Mouse (Mus musculus) liver, embryonic 12.5 days (tissue): Measurements from ENCODE around the gene Adprh. TPM values are rescaled to one million over a fixed set of nuclear protein-coding genes. Genes with fewer than 3 reads are reported as not detected.

ENCODE experiments used
- ATAC-seq: fragments of 200-750 bp; cut with Nextera tagmentation; 2 replicates; pipeline ENCODE4 v1.8.0; 2017; ENCODE audit warnings: moderate number of reproducible peaks, mild to moderate bottlenecking, moderate library complexity
- H3K27ac ChIP-seq: fragments of 300-500 bp; sonication (generic); 2 replicates; pipeline ENCODE4 v1.5.1; 2016; ENCODE audit warnings: mild to moderate bottlenecking
- H3K27me3 ChIP-seq: fragments of 300-500 bp; sonication (generic); replicated peaks from 2 replicates; pipeline ENCODE4 v1.6.1; 2016; ENCODE audit warnings: mild to moderate bottlenecking, moderate library complexity
- H3K36me3 ChIP-seq: fragments of 300-500 bp; sonication (generic); 2 replicates; pipeline ENCODE4 v1.6.1; 2016; ENCODE audit warnings: mild to moderate bottlenecking, moderate library complexity
- H3K4me1 ChIP-seq: fragments of 300-500 bp; sonication (generic); 2 replicates; pipeline ENCODE4 v1.6.1; 2016
- H3K4me2 ChIP-seq: fragments of 300-500 bp; sonication (generic); 2 replicates; pipeline ENCODE4 v1.6.1; 2016; ENCODE audit warnings: mild to moderate bottlenecking, moderate library complexity
- H3K4me3 ChIP-seq: fragments of 300-500 bp; sonication (generic); 2 replicates; pipeline ENCODE4 v1.5.1; 2016; ENCODE audit warnings: mild to moderate bottlenecking, moderate library complexity
- H3K9ac ChIP-seq: fragments of 300-500 bp; sonication (generic); 2 replicates; pipeline ENCODE4 v1.6.1; 2016; ENCODE audit warnings: mild to moderate bottlenecking, moderate library complexity
- H3K9me3 ChIP-seq: fragments of 300-500 bp; sonication (generic); replicated peaks from 2 replicates; pipeline ENCODE4 v1.6.1; 2016; ENCODE audit warnings: mild to moderate bottlenecking, moderate library complexity
- WGBS: fragments of 180-500 bp; shearing (Covaris S2); methylation state at CpG from one replicate; pipeline ENCODE4 v1.1.7; 2016; ENCODE audit not compliant: insufficient replicate concordance; 5-methylcytosine and 5-hydroxymethylcytosine counted together
- polyA plus RNA-seq: library from polyadenylated mRNA; unstranded; fragments of >200 nt; fragmentation: Nextera tagmentation; extraction: Ambion mirVana; gene quantifications from 2 replicates; pipeline ENCODE4 v1.2.1, GENCODE M21; 2016

Gene Adprh
- polyA plus RNA-seq, 1 experiment from 2014 or later: 53.5 TPM

DNA sequence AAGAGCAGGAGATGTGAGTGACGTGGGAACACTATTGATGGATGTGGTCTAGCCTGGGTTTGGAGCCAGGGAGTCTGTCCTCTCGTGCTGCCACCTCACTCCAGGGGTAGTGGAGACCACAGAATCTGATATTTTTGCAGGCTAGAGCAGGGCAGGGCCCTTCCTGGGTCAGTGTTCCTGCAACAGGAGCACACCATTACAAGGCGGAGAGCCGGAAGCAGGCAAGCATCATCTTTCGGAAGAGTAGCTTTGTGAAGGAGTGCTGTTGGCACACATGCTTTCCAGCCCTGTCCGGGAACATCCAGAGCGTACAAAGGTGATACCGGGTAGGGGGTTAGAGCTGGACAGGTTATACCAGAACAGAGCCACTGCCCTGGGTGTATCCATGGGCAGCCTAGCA, 19.0 kb downstream of the Adprh start:
- H3K4me2 ChIP-seq: no peak overlapping the region
- no peak; the same call in 1 of the 2 replicates for ATAC-seq
- 74% methylated on average over 8 of the region's 8 CpGs for WGBS
- no peaks in the 10 kb centered on the region for H3K9me3 ChIP-seq
- H3K27me3 ChIP-seq: no peaks in the 10 kb centered on the region
- peaks cover 14% of the 10 kb centered on the region for H3K4me1 ChIP-seq
- no peak overlapping the region for H3K9ac ChIP-seq
- no peak overlapping the region for H3K4me3 ChIP-seq
- no peaks in the 10 kb centered on the region for H3K36me3 ChIP-seq
- H3K27ac ChIP-seq: no peak overlapping the region

DNA sequence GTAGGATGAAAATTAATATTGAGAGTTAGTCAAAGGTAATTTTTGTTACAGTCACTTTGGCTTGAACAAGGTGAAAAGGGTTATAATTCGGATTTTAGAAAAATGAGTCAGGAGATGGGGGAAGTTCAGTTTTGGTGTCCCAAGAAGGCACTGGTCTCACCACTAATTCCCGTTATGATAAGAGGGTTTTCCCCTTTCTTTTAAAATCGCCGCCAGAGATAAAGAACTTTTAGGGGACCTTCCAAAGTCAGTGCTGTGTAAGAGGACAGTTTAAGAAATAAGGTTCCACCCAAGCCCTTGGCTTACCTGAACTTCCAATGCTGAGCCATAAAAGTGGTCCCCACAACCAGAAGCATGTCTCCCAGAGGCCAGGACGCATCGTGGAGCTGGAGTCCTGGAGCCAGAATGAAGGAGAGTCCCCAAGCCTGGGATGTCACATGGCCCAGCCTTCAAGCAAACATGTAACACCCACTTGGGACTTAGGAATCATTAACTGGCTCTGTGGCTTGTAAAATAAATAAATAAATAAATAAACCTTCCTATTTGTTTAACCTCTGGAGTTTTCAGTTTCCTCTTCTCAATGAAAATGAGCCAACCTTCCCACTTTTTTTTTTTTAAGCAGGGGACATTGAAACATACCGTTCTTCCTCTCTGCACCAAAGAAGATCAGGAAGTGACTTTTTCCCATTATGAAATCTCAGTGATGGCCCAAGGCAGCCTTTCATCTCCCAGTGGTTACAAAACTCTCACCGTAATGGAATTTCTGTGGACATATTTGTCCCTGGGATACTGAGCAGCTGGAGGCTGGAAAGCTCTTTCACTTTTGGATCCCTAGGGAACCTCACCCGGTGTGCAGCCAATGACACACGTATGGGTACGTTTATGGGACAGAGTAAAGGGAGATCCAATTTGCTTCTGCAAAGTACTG, 19.7 kb downstream of the Adprh start, which contains the start of gene Pla1a:
Pla1a (minus strand) TSS at position 648 of the 928 bp plus-strand sequence.
- Histone ChIP-seq H3K4me1 (peaks cover 14% of the 10 kb centered on the region), H3K36me3 (no peaks in the 10 kb centered on the region), H3K9ac (no peak within 1 kb of the TSS), H3K27ac (no peak within 1 kb of the TSS), H3K9me3 (no peaks in the 10 kb centered on the region), H3K4me3 (no peak within 1 kb of the TSS), H3K4me2 (peak within 1 kb of the TSS; percentile 6; the same call in 1 of the 2 replicates), H3K27me3 (no peaks in the 10 kb centered on the region)
- no peak for ATAC-seq
- 58% methylated on average over 11 of the region's 11 CpGs for WGBS

DNA sequence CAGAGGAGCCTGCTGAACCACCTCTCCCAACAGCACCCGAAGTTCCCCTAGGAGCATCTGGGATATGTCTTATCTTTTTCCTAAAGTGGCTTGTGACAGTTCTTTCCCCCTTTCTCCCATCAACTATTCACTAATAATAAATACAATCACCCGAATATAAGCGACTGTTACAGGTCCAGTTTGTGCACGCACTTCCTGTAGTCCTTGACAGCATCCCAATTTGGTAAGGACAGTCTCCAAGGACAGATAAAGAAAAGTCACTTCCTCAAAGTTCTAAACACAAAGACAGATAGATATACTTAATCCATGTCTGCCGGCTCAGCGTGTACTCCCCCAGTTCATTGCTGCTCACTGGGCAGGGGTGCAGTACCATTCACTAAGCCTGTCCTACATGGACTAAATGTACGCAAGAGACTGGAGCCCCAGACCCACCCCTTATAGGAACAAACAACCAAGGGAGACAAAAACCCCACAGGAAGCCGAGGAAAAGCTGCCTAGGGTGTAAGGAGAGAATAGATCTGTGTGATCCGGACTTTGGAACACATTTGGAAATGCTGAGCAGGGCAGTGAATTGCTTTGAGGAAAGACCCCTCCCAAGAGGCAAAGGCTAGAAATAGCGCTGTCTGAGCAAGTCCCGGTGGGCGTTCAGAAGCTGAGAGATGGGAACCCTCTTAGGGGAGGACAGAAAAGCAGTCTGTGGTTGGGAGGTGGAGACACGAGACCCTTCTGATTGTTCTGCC, 20.9 kb downstream of the Adprh start:
- Histone ChIP-seq H3K9ac (no peak overlapping the region), H3K36me3 (no peaks in the 10 kb centered on the region), H3K4me2 (peak overlapping the region; percentile 6; the same call in 1 of the 2 replicates), H3K9me3 (no peaks in the 10 kb centered on the region), H3K27me3 (no peaks in the 10 kb centered on the region), H3K4me1 (peaks cover 14% of the 10 kb centered on the region), H3K4me3 (no peak overlapping the region), H3K27ac (no peak overlapping the region; the same call in 1 of the 2 replicates)
- no peak for ATAC-seq
- 32% methylated on average over 13 of the region's 13 CpGs for WGBS

DNA sequence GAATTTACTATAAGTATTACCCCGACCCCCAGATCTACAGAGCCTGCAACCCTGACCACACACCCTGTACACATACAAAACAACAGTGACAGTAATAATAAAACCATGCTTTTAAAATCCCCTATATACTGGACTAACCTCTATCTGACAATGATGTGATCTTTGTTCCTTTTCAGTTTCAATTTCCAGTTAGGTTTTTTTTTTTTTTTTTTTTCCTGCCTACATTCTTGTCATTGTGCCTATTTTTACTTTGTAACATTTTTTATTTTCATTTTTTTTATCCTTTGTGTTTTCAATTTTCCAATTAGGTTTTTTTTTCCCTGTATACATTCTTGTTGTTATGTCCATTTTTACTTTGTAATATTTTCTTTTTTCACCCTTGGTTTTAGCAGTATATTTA, 26.7 kb downstream of the Adprh start:
- WGBS: 76% methylated on average over 1 of the region's 1 CpGs
- no peaks in the 10 kb centered on the region for H3K36me3 ChIP-seq
- H3K27me3 ChIP-seq: no peaks in the 10 kb centered on the region
- no peaks in the 10 kb centered on the region for H3K9me3 ChIP-seq
- no peak overlapping the region for H3K9ac ChIP-seq
- no peak overlapping the region for H3K4me2 ChIP-seq
- H3K4me3 ChIP-seq: no peak overlapping the region
- no peaks in the 10 kb centered on the region for H3K4me1 ChIP-seq
- no peak for ATAC-seq
- no peak overlapping the region for H3K27ac ChIP-seq

DNA sequence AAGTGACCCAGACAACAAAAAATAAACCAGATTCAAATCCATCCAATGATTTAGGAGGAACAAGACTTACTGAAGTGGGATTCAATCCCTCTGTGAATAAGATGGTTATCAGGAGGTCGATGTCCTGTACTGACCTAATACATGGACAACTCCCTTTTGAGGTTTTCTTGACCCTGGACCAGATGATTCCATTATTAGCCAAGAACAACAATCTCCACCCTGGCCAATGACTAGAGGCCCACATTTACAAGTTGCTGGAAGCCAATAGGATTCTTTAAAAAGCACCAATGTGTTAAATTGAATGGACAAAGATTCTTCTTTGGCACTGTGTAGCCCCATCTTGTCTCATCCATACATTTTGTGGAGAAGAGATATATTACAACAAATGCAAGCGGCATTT, 27.1 kb downstream of the Adprh start:
- ATAC-seq: no peak
- Histone ChIP-seq H3K9ac (no peak overlapping the region), H3K9me3 (no peaks in the 10 kb centered on the region), H3K27me3 (no peaks in the 10 kb centered on the region), H3K27ac (no peak overlapping the region), H3K36me3 (no peaks in the 10 kb centered on the region), H3K4me1 (no peaks in the 10 kb centered on the region), H3K4me3 (no peak overlapping the region), H3K4me2 (no peak overlapping the region)
- WGBS: 72% methylated on average over 2 of the region's 2 CpGs

DNA sequence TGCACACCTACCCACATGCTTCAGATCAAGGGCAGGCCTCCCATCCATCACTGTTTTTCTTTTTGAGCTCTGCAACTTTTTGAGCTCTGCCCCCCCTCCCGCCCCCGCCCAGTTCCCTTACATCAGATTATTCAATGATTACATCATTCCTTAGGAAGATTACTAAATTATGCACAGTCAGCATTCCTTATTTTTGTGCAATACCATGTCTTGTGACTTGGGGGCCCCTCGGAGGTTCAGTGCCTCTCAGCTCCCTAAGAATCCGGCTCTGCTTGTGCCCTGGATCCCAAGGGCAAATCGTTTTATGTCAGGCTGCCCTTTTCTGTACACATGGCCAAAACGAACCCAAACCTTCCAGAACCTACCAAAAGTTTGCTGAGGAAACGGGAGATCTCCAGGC, 37.5 kb downstream of the Adprh start:
- Histone ChIP-seq H3K4me2 (no peak overlapping the region), H3K4me3 (no peak overlapping the region), H3K9ac (no peak overlapping the region), H3K36me3 (no peaks in the 10 kb centered on the region), H3K9me3 (no peaks in the 10 kb centered on the region), H3K27ac (no peak overlapping the region), H3K27me3 (0 out of 2 replicates have a peak, but pooled peaks cover 3% of the 10 kb centered on the region), H3K4me1 (no peaks in the 10 kb centered on the region)
- ATAC-seq: no peak
- WGBS: 71% methylated on average over 7 of the region's 7 CpGs

DNA sequence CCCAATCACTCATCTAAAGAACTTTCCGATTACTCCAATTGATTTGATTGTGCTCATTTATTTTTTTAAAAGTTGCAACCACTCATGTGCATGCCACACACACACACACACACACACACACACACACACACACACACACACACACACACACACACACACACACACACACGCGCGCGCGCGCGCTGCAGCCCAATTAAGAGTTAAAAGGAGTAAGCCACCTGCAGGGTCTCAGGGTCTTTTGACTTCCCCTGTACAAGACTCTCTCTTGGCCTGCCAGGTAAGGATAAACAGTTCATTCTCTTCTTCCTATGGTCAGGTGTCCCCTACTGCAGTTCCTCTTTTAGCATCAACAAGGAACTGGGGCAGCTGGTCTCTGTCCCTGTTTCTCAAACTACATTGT, 44.1 kb downstream of the Adprh start:
- 92% methylated on average over 7 of the region's 8 CpGs for WGBS
- H3K4me2 ChIP-seq: no peak overlapping the region
- no peak overlapping the region for H3K27ac ChIP-seq
- H3K4me1 ChIP-seq: peaks cover 19% of the 10 kb centered on the region
- ATAC-seq: no peak
- 0 out of 2 replicates have a peak, but pooled peaks cover 3% of the 10 kb centered on the region for H3K27me3 ChIP-seq
- H3K9ac ChIP-seq: no peak overlapping the region
- no peaks in the 10 kb centered on the region for H3K9me3 ChIP-seq
- H3K4me3 ChIP-seq: no peak overlapping the region
- H3K36me3 ChIP-seq: no peaks in the 10 kb centered on the region

DNA sequence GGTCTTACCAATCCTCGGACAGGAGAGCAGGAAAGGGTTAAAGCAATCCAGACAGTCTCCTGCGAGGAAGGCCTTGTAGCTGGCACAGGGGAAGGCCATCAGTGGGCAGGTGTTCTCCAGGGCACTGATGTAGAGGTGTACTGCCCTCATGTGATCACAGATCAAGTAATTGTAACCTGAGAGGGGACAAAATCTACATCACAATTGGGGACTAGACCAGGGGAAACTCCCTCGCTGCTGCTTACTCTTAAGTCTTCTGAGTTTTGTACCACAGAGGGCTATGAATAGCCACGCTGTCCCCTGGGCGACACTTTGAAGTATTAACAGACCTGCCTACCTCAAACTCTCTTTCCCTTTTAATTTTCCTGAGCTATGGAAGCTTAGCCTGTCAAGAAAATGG, 44.9 kb downstream of the Adprh start:
- no peak overlapping the region for H3K4me3 ChIP-seq
- no peak overlapping the region for H3K27ac ChIP-seq
- H3K27me3 ChIP-seq: 0 out of 2 replicates have a peak, but pooled peaks cover 3% of the 10 kb centered on the region
- peaks cover 19% of the 10 kb centered on the region for H3K4me1 ChIP-seq
- H3K9ac ChIP-seq: no peak overlapping the region
- H3K9me3 ChIP-seq: no peaks in the 10 kb centered on the region
- WGBS: 60% methylated on average over 5 of the region's 5 CpGs
- no peak overlapping the region for H3K4me2 ChIP-seq
- no peak for ATAC-seq
- H3K36me3 ChIP-seq: no peaks in the 10 kb centered on the region

DNA sequence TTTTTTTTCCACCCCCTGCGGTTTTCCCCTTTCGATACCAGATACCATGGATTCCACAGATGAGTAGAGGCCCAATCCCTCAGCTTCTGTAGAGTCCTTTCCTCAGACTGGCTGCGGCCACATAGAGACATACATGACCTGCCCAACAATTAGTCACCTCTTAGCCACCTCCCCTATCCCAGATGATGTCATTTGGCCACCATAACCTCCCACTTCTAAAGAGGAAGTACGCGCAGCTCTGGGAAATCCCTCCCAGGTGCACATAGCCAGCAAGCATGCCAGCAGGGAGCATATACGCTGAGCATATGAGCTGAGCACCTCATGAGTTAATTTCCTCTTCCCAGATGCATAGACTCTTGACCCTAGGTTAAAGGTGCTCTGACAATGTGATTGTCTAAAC, 45.8 kb downstream of the Adprh start:
- Histone ChIP-seq H3K4me2 (no peak overlapping the region), H3K4me3 (no peak overlapping the region), H3K27ac (no peak overlapping the region), H3K9ac (no peak overlapping the region), H3K4me1 (peaks cover 19% of the 10 kb centered on the region), H3K36me3 (no peaks in the 10 kb centered on the region), H3K27me3 (0 out of 2 replicates have a peak, but pooled peaks cover 3% of the 10 kb centered on the region), H3K9me3 (no peaks in the 10 kb centered on the region)
- ATAC-seq: peak; percentile 61
- WGBS: 68% methylated on average over 6 of the region's 6 CpGs

DNA sequence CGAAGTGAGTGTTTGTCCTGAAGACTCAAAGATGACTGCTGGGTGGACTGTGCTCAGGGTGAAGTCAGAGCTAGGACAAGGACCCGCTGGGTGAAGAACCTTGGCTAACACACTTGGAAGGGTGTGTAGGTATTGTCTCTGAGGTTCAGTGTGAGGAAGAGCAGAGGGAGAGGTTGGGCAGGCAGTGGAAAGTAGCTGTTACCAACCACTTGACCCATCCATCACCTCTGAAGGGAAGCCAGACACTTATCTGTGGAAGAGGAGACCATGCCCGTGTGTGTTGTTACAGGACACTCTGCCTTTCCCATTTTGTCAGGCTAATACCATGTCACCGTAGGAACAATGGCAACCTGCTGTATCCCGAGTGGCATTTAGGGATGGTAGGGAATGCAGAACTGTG, 46.2 kb downstream of the Adprh start:
- H3K4me1 ChIP-seq: peaks cover 23% of the 10 kb centered on the region
- ATAC-seq: no peak
- H3K4me3 ChIP-seq: no peak overlapping the region
- no peak overlapping the region for H3K4me2 ChIP-seq
- WGBS: 63% methylated on average over 5 of the region's 5 CpGs
- H3K9me3 ChIP-seq: no peaks in the 10 kb centered on the region
- 0 out of 2 replicates have a peak, but pooled peaks cover 3% of the 10 kb centered on the region for H3K27me3 ChIP-seq
- H3K36me3 ChIP-seq: no peaks in the 10 kb centered on the region
- no peak overlapping the region for H3K9ac ChIP-seq
- no peak overlapping the region for H3K27ac ChIP-seq

DNA sequence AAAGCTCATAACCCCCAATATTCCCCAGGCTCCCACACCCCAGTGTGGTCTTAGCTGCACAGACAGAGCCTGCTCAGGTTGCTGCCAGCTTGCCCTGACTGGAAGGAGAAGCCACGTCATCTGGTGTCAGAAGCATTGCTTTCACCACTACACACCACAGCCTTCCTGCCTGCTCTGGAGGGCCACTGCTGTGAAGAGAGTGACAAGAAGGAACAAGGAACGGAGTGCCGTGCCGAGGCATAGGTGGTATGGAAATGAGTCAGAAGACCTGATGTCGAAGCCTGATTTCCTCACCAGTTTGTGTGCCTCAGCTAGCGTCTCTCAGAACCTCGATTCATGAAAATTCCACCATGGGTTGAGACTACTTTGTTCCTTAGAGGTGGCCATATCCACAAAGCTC, 48.9 kb downstream of the Adprh start:
- Histone ChIP-seq H3K4me2 (no peak overlapping the region), H3K27me3 (peaks cover 12% of the 10 kb centered on the region; the same call in 1 of the 2 replicates), H3K4me3 (no peak overlapping the region), H3K9me3 (no peaks in the 10 kb centered on the region), H3K9ac (no peak overlapping the region), H3K36me3 (no peaks in the 10 kb centered on the region), H3K4me1 (peaks cover 49% of the 10 kb centered on the region), H3K27ac (no peak overlapping the region)
- WGBS: 33% methylated on average over 7 of the region's 7 CpGs
- ATAC-seq: no peak

DNA sequence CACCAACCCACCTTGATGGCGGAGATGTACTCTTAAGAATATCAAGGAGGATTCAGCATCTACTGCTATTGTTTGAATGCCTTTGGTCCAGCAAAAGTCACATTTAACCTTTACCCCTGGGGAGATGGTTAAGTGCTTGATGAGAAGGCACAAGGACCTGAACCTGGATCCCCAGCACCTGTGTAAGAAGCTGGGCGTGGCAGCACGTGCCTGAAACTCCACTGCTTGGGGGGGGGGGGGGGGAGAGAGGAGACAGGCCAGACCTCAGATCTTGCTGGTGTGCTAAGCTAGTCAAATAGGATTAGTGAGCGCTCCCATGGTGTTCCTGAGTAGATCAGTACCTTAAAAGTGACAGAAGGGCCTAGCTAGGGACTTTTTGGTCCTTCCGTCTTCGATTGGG, 51.0 kb downstream of the Adprh start:
- WGBS: 73% methylated on average over 6 of the region's 6 CpGs
- peaks cover 39% of the 10 kb centered on the region for H3K4me1 ChIP-seq
- no peaks in the 10 kb centered on the region for H3K36me3 ChIP-seq
- H3K9me3 ChIP-seq: no peaks in the 10 kb centered on the region
- H3K27ac ChIP-seq: no peak overlapping the region
- H3K27me3 ChIP-seq: peaks cover 12% of the 10 kb centered on the region; the same call in 1 of the 2 replicates
- no peak overlapping the region for H3K4me2 ChIP-seq
- no peak overlapping the region for H3K9ac ChIP-seq
- no peak overlapping the region for H3K4me3 ChIP-seq
- ATAC-seq: no peak
